Mouse (Mus musculus) small intestine, adult 2 months (tissue): ENCODE measurements around the gene Tardbp.

Experiments used
- CTCF ChIP-seq: fragments of 200-500 bp; IDR thresholded peaks from 2 replicates; pipeline ENCODE4 v1.5.1; 2012; ENCODE audit warnings: low read depth, mild to moderate bottlenecking, control low read depth, inconsistent platforms, low read length, moderate library complexity, mixed read lengths; ENCODE audit not compliant: insufficient replicate concordance, insufficient read length; ENCODE audit errors: extremely low read depth
- POLR2A ChIP-seq: fragments of 200-500 bp; IDR thresholded peaks from 2 replicates; pipeline ENCODE4 v1.6.1; 2012; ENCODE audit warnings: low read depth, mild to moderate bottlenecking, control low read depth, inconsistent platforms, low read length, moderate library complexity

DNA sequence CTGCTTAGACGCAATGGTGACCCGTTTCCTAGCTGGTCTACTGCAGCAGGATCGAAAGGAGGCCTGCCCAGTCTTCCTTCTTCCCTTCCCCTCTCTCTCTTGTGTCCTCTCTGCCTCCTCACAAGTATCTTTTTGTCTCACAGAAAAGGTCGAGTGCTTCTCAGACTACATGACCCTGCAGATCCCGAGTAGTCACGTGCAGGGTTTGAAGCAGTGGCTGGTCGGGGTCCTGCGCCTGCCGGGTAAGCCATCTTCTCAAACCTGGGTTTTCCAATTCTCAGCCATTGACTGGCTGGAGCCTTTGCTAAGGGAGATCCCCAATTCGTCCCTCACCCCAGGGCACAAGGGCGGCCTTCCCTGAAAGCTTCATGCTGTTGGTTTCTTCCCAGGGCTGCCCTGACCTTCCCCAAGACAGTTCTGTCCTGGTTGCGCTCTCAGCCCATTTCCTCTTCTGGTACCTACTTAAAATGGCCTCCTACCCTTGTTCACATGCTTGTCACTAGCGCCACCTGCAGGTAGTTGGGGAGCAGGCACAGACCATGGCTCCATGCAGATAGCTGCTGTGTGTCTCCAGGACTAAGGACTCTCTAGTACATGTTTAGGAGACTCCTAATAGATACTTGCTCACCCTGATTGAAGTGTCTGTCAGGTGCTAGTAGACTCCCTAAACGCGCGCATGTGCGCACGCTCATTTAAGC, 28.0 kb upstream of the Tardbp start:
- TF ChIP-seq POLR2A (no peak), CTCF (peak; percentile 67; the same call in 1 of the 2 replicates)
